Mouse (Mus musculus) right cerebral cortex, postnatal 25 days (tissue): Measurements from ENCODE around the gene Ppib.

Source experiments
- DNase-seq: peaks from one replicate; pipeline ENCODE4 v3.0.0; 2022

Ppib gene

DNA sequence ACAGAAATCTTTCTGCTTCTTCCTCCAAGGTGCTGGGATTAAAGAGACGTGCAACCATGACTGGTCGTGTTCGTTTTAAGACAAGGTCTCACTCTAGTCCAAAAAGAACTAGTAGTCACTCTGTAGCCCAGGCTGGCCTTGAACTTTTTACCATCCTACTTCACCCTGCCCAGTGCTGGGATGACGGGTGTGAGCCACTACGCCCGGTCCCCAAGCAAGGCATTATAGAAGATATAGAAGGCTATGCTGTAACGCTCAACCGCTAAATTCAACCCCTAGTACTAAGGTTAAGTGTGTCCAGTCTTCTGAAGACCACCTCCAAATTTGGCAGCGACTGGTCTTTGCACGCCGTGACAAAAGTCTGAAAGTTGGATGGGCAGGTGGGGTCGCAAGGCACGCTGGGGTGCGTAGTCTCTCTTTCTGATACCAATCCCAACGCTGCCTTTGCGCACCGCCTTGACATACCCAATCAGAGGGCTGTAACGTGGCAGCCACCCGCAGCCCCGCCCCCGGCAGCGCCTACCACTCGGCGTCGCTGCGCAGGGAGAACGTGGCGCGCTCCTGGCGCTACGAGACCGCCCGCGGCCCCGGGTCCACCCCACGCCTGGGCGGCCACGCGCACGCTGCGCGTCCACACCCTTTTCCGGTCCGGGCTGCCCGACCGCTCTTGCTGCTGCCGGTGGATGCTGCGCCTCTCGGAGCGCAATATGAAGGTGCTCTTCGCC is at the start of gene Ppib:
Ppib (plus strand) TSS at position 640 of the 725 bp plus-strand sequence.
- peak; percentile 99 for DNase-seq

DNA sequence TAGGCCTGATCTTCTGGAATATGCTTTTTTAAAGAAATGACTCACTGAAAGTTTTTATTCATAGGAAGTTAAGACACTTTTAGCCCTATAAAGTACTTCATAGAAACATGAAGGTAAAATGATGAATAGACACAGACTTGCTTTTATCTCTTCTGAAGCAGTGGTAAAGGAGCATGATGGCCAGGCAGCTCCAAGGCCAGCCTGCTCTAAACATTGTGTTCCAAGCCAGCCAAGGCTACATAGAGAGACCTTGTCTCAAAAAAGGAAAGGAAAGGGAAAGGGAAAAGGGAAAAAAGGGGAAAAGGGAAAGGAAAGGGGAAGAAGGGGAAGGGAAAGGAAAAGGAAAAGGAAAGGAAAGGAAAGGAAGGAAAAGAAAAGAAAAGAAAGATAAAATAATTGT is 39.4 kb upstream of the Ppib start:
- no peak for DNase-seq

GRCm38 (mm10) chr9:66038082-66038481 is 21.9 kb upstream of the Ppib start:
- DNase-seq: peak; percentile 35

- no peak for DNase-seq
These were observed 21.4 kb upstream of the Ppib start for GRCm38 (mm10) chr9:66038581-66038980.

DNA sequence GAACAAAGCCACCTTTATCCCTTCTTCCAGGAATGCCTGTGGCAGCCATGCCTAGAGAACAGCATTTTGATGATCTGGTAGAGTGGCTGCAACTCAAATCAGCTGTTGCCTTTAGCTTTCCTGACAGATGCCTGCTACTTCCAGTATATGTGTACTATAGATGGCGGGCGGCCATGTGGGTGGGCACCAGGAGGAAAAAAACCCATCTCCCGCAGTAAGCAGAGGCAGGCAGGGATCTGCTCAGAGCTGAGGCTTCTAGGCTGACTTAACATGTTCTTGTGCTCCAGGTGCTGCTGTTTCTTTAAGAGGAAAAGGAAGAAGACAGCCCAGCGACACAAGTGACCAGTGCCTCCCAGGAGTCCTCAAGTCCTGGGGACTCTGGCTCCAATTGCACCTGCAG is 20.7 kb upstream of the Ppib start:
- DNase-seq: peak; percentile 26

DNA sequence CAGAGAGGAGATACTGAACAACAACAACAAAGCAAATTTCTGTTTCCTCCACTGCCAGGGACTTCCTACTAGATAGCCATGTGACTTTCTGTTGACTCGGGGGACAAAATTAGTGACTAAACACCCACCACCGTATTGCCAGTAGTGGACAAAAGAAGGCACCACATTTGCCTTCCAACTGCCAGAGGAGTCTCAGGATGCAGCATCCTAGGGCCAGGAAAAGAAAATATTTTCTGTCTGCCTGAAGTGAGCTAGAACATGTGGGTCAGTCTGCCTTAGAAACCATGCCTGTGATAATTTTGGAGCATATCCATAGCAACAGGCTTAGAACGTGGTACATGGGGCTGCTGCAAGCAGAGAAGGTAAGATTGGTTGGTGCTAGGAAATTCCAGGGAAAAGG is 19.2 kb upstream of the Ppib start:
- DNase-seq: peak; percentile 34

GRCm38 (mm10) chr9:66042331-66042730 is 17.7 kb upstream of the Ppib start:
- DNase-seq: no peak

DNA sequence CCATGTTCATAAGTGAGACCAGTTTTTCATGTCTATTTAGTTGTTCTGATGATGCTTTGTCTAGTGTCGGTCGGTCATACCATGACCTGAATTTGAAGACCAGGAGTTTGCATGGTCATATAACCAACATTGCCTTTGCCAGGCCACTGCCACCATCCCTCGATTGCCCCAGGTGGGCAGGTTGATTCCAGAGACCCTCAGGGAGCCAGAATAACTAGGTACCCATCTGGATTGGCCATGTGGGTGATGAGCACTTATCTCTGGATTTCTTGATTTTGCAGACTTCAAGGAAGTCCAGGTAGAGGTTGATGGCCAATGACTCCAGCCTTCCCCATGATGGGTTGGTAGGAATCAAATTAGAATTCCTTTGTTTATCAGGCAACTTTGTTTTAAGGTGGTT is 16.8 kb upstream of the Ppib start:
- DNase-seq: no peak

GRCm38 (mm10) chr9:66049931-66050601 is 10.0 kb upstream of the Ppib start:
- DNase-seq: no peak

DNA sequence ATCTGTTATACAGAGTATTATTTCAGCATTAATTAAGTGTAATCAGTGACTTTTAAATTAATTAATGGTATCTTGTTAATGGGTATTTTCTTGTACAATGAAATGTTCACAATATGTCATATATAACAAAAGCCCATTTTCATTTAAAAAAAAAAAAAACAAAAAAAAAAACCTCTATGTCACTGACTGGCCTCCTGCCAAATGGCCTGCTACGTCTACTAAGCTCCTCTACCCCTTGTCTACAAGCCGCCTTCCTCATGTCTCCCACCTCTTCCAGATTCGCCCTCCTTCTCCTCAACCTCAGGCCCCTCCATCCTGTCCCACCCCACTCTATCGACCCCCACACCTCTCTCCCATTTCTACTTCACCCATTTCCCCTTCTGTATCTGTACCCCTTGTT is 8.5 kb upstream of the Ppib start:
- no peak for DNase-seq

DNA sequence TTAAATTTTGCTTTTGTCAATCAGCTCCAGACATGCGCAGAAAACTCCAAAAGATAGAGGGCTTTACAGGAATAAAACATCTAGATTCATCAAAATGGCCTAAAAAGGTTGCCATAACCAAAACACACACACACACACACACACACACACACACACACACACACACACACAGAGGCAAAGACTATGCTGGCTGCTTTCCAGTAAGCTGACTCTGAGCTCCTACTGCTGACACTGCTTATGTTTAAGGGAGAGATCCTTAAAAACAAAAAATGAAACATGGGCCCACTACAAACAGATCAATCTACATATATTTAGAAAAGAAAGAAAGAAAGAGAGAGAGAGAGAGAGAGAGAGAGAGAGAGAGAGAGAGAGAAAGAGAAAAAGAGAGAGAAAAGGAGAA is 7.3 kb upstream of the Ppib start:
- DNase-seq: no peak

DNA sequence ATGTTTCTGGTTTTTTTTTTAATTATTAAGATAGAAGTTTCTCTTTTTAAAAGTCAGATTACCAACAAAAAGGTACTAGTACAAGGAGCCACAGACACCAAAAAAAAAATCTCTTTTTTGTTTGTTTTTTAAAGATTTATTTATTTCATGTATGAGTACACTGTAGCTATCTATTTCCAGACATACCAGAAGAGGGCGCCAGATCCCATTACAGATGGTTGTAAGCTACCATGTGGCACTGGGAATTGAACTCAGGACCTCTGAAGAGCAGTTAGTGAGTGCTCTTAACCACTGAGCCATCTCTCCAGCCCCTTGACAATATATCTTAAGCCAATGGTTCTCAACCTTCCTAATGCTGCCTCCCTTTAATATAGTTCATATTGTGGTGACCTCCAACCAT is 6.4 kb upstream of the Ppib start:
- no peak for DNase-seq

GRCm38 (mm10) chr9:66060308-66060647 is 256 bp downstream of the Ppib start:
- no peak for DNase-seq

DNA sequence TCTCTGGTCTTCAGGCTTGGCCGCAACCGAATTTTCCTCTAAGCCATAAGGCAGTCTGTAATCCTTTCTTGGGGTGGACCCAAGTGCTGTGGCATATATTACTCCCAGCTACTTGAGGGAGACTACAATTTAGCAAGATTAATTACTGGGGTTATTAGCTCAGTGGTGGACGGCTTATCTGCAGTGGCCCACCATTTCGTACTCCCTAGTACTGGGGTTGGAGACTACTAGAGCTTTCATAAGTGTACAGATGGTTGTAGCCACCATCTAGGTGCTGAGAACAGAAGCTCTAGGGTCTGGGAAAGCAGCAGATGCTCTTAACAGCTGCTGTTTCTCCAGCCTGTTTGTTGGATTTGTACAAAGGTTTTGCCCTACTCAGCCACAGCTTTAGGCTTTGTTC is 964 bp downstream of the Ppib start:
- no peak for DNase-seq

GRCm38 (mm10) chr9:66061656-66062055 is 1.6 kb downstream of the Ppib start:
- no peak for DNase-seq

DNA sequence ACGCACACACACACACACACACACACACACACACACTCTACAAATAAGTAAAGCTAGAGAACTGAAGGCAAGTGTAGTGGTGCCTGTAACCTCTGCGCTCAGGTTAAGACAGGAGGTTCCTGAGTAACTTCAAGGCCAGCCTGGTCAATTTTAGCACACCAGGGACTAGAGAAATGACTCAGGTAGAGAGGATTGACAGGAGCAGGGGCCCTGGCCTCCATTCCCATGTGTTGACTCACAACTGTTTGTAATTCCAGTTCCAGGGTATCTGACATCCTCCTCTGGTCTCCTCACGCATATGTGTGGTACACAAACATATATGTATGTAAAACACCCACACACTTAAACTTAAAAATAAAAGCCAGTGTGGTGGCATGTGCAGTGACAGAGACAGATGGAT is 3.4 kb downstream of the Ppib start:
- DNase-seq: no peak

GRCm38 (mm10) chr9:66064316-66064715 is 4.3 kb downstream of the Ppib start:
- DNase-seq: no peak

GRCm38 (mm10) chr9:66066791-66067190 is 6.8 kb downstream of the Ppib start:
- no peak for DNase-seq

- DNase-seq: no peak
These were observed 7.5 kb downstream of the Ppib start for GRCm38 (mm10) chr9:66067542-66067941.

GRCm38 (mm10) chr9:66068056-66068455 is 8.0 kb downstream of the Ppib start:
- DNase-seq: no peak

DNA sequence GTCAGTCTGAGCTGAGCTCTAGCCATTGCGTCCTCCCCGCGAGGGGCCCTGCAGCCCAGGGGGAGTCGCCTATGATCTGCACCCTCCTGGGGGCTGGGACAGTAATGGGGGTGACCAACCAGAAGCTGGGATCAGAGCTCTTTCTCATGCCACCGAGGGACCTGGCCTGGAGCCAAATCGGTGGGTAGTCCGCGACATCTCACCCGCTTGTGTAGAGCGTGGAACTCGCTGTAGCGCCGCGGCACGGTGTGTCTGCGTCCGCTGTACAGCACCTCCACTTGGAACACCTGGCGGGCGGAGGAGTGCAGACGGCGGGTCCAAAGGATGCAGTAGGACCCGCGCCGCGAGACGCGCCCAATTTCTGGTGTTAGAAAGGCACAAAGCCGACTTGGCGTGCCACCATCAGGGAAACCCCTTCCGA is 9.0 kb downstream of the Ppib start:
- DNase-seq: no peak

DNA sequence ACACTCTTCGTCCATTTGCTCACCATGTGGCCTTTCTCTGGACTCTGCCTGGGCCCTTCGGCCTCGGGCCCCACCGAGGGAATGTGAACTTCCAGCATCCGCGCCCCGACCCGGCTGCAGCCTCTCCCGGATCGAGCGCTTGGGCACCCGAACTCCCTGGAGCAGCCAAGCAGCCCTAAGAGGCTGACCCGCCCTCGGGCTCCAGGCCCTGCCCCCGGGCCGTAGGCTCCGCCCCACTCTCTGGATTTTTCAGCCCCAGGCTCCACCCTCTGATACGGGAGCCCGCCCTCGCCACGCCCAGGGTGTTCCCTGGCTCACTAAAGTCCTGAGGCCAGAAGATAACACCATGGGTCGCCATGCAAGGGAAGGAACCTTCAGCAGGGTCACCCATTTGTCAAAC is 9.6 kb downstream of the Ppib start, which contains the start of gene Snx22:
Snx22 (minus strand) TSS at position 137 of the 400 bp plus-strand sequence.
- peak; percentile 67 for DNase-seq

DNA sequence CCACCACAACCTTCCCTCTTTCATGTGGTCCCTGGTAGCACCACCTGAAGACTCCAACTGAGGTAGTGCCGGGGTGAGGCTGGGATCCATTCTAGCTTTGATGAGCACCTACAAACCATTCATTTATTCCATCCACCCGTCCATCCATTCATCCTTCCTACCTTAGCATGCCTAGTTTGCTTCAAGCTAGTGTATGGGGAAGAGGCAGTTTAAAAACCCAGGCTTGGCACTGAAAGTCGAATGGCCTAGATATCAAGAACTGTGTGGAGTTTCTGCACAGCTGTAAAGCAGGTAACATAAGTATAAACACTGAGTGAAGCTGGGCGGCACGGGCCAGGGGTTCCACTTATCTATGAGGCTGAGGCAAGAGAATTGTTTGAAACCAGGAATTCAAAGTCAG is 10.1 kb downstream of the Ppib start:
- DNase-seq: no peak

GRCm38 (mm10) chr9:66072754-66073153 is 12.7 kb downstream of the Ppib start:
- no peak for DNase-seq

DNA sequence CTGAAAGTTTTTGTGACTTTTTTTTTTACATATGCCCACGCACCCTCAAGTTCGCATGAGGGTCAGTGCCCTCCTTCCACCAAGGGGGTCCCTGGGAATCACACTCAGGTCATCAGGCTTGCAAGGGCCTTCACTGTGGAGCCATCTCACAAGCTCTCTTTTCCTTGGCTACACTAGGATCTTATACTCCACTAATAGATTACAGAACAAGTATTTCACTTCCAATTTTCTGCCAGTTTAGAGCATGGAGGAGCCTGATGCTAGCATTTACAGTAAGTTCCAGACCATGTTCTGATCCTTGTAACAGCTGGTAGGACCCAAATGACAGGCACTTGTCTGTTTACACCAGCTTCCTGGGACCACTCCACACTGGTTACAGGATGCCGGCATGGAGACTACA is 18.1 kb downstream of the Ppib start:
- no peak for DNase-seq
